Mouse (Mus musculus) E14TG2a.4 (cell line): Measurements from ENCODE around the gene Wnt1.
"Not testable (repeated sequence)": the region's sequence is repeated elsewhere in the genome, so short reads cannot be mapped to it uniquely, and the experiment has no call there.

Experiments used
- H3K27me3 ChIP-seq: 2 replicates; pipeline ENCODE4 v1.6.1; 2014; ENCODE audit warnings: low read length, control low read depth; ENCODE audit not compliant: insufficient read depth
- H3K36me3 ChIP-seq: 2 replicates; pipeline ENCODE4 v1.6.1; 2014; ENCODE audit warnings: low read length, control low read depth; ENCODE audit not compliant: insufficient read depth
- H3K4me1 ChIP-seq: replicated peaks from 2 replicates; pipeline ENCODE4 v1.6.1; 2014; ENCODE audit warnings: low read depth, low read length, control low read depth
- H3K4me3 ChIP-seq: replicated peaks from 2 replicates; pipeline ENCODE4 v1.5.1; 2014; ENCODE audit warnings: mild to moderate bottlenecking, low read length
- H3K9me3 ChIP-seq: 2 replicates; pipeline ENCODE4 v1.6.1; 2014; ENCODE audit warnings: low read length, control low read depth
- CTCF ChIP-seq: conservative IDR thresholded peaks from 2 replicates; pipeline ENCODE4 v1.5.1; 2014; ENCODE audit warnings: low read length
- NANOG ChIP-seq: IDR thresholded peaks from 2 replicates; pipeline ENCODE4 v1.6.1; 2014; ENCODE audit warnings: borderline replicate concordance, low read length, mixed read lengths
- POU5F1 ChIP-seq: IDR thresholded peaks from 2 replicates; pipeline ENCODE4 v1.6.1; 2014; ENCODE audit warnings: low read length, borderline replicate concordance

Wnt1 gene

GRCm38 (mm10) chr15:98806809-98807770, 17.4 kb downstream of the Wnt1 start:
- Histone ChIP-seq H3K4me1 (peaks cover 56% of the 10 kb centered on the region), H3K36me3 (peaks cover 11% of the 10 kb centered on the region)
- TF ChIP-seq NANOG, result no peak
- no peak for TF ChIP-seq CTCF
- TF ChIP-seq POU5F1, result no peak

GRCm38 (mm10) chr15:98807895-98808650, 18.4 kb downstream of the Wnt1 start:
- Histone ChIP-seq H3K27me3 (peaks cover 70% of the 10 kb centered on the region), H3K4me1 (peaks cover 58% of the 10 kb centered on the region), H3K9me3 (no peaks in the 10 kb centered on the region), H3K36me3 (peaks cover 18% of the 10 kb centered on the region), H3K4me3 (peak overlapping the region; percentile 67)
- no peak for TF ChIP-seq CTCF
- no peak for TF ChIP-seq POU5F1

More at GRCm38 (mm10) chr15:98806809-98807770, 17.4 kb downstream of the Wnt1 start:
- H3K27me3 ChIP-seq, result peaks cover 80% of the 10 kb centered on the region
- peak overlapping the region; percentile 72 for H3K4me3 ChIP-seq
- H3K9me3 ChIP-seq, result no peaks in the 10 kb centered on the region

- H3K27me3 ChIP-seq, result peaks cover 63% of the 10 kb centered on the region
- H3K9me3 ChIP-seq, result no peaks in the 10 kb centered on the region
- peak overlapping the region; percentile 67; the same call in 1 of the 2 replicates for H3K4me3 ChIP-seq
- H3K4me1 ChIP-seq, result peaks cover 58% of the 10 kb centered on the region
- TF ChIP-seq CTCF (no peak), NANOG (no peak), POU5F1 (no peak)
- peaks cover 24% of the 10 kb centered on the region for H3K36me3 ChIP-seq
Measured at GRCm38 (mm10) chr15:98808651-98809134, 19.0 kb downstream of the Wnt1 start.

- peaks cover 56% of the 10 kb centered on the region for H3K27me3 ChIP-seq
- H3K4me3 ChIP-seq, result peak within 1 kb of the TSS; percentile 67
- no peaks in the 10 kb centered on the region for H3K9me3 ChIP-seq
- TF ChIP-seq CTCF, result no peak
- no peak for TF ChIP-seq NANOG
- no peak for TF ChIP-seq POU5F1
- H3K4me1 ChIP-seq, result peaks cover 58% of the 10 kb centered on the region
- peaks cover 30% of the 10 kb centered on the region for H3K36me3 ChIP-seq
Measured at GRCm38 (mm10) chr15:98809390-98809789, 19.7 kb downstream of the Wnt1 start, which contains the start of gene Ddn. Gene Ddn, minus strand, starts transcription at chr15:98809490.

GRCm38 (mm10) chr15:98810212-98810611, 20.6 kb downstream of the Wnt1 start:
- peak; percentile 13 for TF ChIP-seq CTCF
- Histone ChIP-seq H3K27me3 (peaks cover 48% of the 10 kb centered on the region), H3K4me1 (peaks cover 50% of the 10 kb centered on the region), H3K36me3 (peaks cover 38% of the 10 kb centered on the region)
- not testable (repeated sequence) for H3K9me3 ChIP-seq, H3K4me3 ChIP-seq

GRCm38 (mm10) chr15:98812741-98813424, 23.2 kb downstream of the Wnt1 start:
- Histone ChIP-seq H3K4me3 (peak overlapping the region; percentile 37; the same call in 1 of the 2 replicates), H3K9me3 (no peaks in the 10 kb centered on the region), H3K36me3 (peaks cover 54% of the 10 kb centered on the region), H3K4me1 (peaks cover 33% of the 10 kb centered on the region), H3K27me3 (peaks cover 22% of the 10 kb centered on the region)
- no peak for TF ChIP-seq POU5F1
- no peak for TF ChIP-seq CTCF
- TF ChIP-seq NANOG, result no peak

- no peak for TF ChIP-seq NANOG
- no peak for TF ChIP-seq POU5F1
- TF ChIP-seq CTCF, result no peak
- Histone ChIP-seq H3K4me3 (no peak overlapping the region), H3K4me1 (peaks cover 42% of the 10 kb centered on the region), H3K36me3 (peaks cover 58% of the 10 kb centered on the region), H3K27me3 (no peaks in the 10 kb centered on the region), H3K9me3 (no peaks in the 10 kb centered on the region)
Measured at GRCm38 (mm10) chr15:98818171-98818570, 28.5 kb downstream of the Wnt1 start.

- Histone ChIP-seq H3K36me3 (peaks cover 54% of the 10 kb centered on the region), H3K9me3 (no peaks in the 10 kb centered on the region), H3K4me1 (peaks cover 41% of the 10 kb centered on the region), H3K27me3 (no peaks in the 10 kb centered on the region), H3K4me3 (no peak overlapping the region)
- TF ChIP-seq NANOG, result no peak
- TF ChIP-seq CTCF, result no peak
- TF ChIP-seq POU5F1, result no peak
Measured at GRCm38 (mm10) chr15:98820937-98821336, 31.3 kb downstream of the Wnt1 start.
